Mouse (Mus musculus): Measurements from ENCODE around the gene Prps1l3.
"Not testable (repeated sequence)": the region's sequence is repeated elsewhere in the genome, so short reads cannot be mapped to it uniquely, and the experiment has no call there.

Gene Prps1l3

DNA sequence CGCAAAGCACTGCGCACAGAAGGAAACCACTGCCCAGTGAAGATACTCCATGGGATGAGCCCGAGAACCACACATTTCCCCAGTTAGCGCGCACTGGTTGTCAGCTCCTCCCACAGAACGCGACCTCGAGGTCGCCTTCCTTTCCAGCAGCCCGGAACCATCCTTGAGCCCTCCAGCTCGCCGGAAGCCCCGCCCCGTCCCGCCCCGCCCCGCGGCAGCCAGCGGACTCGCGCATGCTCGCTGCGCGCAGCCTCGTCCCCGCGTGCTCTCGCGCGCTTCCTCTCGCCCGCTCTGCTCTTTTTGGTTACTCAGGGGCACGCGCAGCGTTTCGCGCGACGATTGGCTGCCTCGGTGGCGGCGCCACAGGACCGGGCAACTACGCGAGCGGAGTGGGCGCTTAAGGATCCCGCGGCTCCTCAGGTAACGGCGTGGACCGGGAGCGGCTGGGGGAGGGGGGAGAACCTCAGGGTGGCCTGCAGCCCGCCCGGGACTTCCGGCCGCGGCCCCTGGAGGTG lies at the start of gene Prps1l3, which contains the start of gene Mipol1:
Gene Prps1l3 (plus strand): TSS at position 221 of the 515 bp plus-strand sequence.
Gene Mipol1 (plus strand): TSS at position 236 of the 515 bp plus-strand sequence.
- DNase-seq (ENCODE audit: low spot score): peak; percentile 85

DNA sequence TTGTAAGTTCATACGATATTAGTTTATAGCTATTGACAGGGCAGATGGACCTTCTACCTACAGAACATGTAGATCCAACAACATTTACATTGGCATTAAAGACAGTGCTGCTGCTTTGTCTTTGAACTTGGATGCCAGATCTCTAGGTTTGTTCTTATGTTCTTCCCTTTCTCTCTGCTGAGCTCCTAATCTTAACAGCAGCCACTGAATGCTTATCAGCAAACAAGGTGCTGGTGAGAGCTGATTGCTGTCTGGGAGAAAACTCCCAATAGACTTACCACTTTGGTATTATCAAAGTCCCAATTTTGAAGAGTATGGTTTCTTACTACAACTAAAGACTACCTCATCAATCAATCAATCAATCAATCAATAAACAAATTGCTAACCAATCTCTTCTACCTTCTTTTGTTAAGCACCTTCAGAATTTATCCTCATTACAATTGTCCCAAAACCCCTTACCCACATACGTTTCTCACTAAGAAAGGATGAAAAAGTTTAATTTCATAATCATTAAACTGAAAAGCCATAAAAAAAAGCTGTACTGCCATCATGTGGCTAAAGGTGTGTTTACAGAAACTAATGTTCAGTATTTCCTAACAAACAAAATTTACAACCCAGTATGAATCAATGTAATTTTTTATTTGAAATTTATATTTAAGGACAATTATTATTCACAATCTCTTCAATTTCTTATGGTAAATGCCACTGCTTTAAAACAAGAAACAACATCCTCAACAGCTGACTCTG lies 45.6 kb upstream of the Prps1l3 start:
- DNase-seq (ENCODE audit: low spot score): no peak

DNA sequence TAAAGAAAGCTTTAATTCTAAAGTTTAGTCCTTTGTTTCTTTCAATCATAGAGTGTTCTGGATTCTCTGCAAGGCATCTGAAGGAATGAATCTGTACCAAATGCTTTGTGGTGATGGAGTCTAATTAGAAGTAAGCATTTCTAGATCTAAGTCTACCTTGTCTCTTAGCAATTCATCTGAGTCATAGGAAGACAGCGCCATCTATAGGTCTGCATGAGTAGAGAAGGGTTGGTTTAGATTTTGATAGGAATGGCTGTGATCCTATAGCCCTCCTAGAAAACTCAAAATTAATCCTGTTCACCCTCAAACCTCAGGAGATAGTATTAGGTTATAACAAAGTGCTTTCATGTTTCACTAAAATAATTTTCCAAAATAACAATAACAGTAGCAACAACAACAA lies 44.7 kb upstream of the Prps1l3 start:
- no peak for DNase-seq (ENCODE audit: low spot score)

DNA sequence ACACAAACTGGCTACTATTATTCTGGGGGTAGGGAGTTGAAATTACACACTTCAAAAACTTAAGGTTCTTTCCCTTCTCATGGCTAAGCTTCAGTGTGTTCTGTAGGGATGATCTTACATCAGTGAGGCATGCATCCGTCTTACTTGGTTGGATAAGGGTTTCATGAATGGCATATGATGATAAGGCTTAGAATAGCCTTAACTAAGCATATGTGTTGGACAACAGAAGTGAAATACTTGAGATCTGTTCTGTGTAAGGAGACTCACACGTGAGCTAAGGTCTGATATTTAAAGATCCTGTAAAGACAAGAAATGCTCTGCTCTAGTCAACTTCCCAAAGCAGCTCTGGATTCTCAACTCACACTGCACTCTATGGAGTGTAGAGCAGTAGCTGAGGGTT lies 44.1 kb upstream of the Prps1l3 start:
- no peak for DNase-seq (ENCODE audit: low spot score)

DNA sequence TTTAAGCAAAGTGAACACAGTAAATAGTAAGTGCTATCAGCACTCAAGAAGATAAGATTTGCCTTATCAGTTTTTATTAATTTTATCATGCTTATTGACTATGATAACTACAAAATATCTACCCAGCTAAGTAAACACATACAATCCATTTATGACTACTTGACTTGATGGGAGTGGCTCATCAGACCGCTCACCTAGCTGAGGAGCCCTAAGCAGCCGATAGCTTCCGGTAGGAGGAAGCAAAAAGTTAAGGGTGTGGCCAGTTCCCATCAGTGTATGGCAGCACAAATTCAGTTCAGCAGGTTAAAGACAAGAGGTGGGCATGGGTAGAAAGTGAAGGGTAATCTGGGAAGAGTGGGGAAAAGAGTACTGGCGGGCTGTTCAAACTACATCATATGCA lies 43.2 kb upstream of the Prps1l3 start:
- no peak for DNase-seq (ENCODE audit: low spot score)

DNA sequence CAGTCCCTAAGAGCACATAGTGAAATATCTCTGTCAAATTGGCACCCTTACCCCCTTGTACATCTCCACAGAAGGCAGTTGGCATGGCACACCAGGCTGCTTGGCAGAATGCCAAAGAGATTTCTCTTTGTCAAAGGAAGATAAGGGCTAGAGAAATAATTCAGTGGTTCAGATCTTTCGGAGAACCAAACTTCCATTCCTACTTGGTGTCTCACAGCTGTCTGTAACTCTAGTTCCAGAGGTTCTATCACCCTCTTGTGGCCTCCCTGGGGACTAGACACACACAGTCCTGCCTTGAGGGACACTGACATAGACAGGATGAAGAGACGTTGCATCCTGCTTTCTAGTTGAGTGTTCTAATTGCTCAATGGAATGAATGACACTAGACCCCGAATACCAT lies 35.6 kb upstream of the Prps1l3 start:
- no peak for DNase-seq (ENCODE audit: low spot score)

DNA sequence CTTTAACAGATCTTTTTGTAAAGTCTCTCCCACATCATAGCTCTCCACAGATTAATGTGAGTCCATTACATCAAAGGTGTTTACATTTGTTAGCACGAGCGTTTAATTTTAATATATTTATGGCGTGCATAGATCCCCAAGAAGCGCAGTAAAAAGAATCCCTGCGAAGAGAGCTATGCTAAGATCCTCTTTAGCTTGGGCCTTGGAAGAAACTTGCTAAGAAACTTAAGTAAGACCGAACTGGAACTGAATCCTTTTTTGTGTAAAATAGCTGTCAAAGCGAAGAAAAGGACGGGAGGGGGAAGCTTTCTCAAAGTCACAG lies 34.0 kb upstream of the Prps1l3 start:
- DNase-seq (ENCODE audit: low spot score): no peak

DNA sequence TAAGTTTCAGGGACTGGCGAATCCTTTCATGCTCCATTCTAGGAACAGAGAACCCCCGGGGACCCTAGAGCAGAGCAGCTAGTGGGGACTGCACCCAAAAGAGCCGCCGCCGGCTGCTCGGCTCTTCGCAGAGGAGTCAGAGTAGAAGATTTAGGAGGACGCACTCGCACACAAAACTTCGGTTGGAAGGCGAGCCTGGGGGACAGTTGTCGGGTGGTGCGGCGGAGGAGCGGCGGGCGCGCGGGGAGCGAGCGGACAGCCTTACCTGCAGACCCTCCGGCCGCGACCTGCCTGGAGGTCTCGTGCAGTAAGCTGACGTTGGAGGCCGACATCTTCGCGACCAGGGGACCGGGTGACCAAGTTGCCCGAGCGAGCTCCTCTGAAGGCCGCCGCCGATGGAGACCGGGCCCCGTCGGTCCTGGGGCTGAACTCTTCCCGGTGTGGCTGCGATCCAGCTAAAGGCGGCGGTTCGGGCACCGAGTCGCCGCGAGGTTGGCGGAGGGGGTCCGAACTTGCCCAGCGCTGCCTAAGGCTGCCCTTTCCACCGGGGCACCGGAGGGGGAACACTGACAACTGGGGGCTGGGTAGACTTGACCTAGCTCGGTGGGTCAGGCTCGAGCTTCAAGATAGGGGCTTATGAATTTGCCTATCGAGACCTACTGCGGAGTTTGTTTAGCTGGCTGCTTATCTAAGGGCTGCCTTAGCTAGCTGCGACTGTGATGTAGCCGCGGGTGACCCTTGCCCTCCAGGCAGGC lies 33.4 kb upstream of the Prps1l3 start:
- peak; percentile 34 for DNase-seq (ENCODE audit: low spot score)

DNA sequence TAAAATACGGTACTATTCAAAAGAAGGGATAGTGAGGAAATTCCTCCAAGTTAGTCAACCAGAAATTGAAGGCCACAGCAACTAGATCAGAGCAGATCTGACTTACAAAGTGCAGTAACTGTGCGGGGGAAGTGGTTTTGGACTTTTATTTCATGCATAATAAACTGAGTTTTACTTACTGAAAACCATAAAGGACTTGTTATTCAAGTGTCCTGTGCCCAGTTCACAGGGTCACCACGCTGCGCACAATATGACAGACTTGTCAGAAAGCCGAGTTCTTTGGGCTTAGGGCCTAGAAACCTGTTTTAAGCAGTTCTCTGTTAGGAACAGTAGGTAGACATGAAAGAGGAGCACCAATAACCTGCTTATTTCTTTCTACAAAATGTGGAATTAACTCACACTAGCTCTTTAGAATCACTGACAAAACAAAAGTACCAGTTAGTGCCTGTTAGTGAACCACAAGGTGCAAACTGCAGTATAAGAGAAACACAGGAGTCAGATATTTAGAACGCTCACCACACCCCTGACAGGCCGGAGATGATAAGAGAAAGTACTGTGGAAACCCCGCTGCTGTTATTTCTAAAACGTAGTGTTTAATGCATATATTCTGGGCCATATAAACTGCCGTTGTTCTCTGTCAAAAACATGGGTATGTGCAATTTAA lies 32.7 kb upstream of the Prps1l3 start, which contains the start of gene Slc25a21:
Gene Slc25a21 (minus strand): TSS at position 110 of the 664 bp plus-strand sequence.
- no peak for DNase-seq (ENCODE audit: low spot score)

DNA sequence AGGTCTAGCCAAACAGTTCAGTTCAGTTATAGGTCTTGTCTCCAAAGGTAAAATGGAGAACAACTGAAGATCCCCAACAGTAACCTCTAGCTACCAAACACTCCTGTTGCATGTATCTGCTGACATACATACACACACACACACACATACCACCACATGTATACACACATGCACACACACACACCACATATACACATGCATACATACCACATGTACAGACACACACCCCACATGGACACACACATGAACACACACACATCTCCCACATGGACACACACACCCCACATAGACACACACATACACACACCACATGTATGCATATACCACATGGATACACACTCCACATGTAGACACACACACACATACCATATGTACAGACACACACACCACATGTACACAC lies 31.9 kb upstream of the Prps1l3 start:
- no peak for DNase-seq (ENCODE audit: low spot score)

DNA sequence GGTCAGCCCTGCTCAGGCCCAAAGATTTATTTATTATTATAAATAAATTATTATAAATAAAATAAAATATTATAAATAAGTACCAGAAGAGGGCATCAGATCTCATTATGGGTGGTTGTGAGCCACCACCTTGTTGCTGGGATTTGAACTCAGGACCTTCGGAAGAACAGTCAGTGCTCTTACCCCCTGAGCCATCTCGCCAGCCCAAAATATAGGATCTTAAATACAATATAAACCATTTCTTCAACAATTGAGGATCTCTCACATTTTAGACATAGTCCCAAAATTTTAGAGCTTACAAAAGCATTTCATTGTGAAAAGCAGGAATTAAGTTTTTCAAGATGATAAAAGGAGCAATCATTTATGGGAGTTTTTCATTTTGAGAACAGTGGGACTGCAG lies 30.8 kb upstream of the Prps1l3 start:
- DNase-seq (ENCODE audit: low spot score): no peak

DNA sequence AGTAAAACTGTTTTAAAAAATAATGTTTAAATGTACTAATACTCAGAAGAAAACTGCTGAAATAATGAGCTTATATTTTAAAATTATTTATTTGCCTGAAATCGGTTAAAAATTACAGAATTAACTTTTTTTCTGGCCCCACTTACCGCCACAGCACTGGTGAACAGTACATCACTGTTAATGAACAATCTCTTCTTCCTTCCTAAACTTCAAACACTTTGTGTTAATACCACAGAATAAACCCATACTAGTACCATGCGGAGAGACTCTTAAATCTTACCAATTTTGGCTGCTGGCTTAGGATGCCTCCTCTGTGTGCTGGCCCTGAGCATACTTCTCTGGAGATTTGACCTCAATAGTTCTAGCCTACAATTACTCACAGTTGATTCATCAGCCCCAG lies 28.3 kb upstream of the Prps1l3 start:
- no peak for DNase-seq (ENCODE audit: low spot score)

DNA sequence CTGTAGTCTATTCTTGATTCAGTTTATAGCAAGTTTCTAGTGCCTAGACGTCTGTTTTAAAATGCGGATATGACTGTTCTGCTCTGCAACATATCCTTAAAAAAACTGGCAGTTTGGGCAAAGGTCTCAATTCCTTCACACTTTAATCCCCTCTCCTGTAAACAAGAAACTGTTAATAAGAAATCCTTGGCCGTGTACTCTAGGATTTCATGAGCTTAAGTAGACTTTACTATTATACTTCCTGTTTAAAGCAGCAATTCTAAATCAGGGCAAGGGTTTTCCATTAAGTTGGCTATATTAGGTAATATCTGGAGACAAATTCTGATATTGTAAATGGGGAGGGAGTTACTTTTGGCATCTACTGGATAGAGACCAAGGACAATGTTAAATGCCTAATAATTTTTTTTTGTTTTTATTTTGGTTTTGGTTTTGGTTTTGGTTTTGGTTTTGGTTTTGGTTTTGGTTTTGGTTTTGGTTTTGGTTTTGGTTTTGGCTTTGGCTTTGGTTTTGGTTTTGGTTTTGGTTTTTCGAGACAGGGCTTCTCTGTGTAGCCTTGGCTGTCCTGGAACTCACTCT lies 25.8 kb upstream of the Prps1l3 start:
- no peak for DNase-seq (ENCODE audit: low spot score)

DNA sequence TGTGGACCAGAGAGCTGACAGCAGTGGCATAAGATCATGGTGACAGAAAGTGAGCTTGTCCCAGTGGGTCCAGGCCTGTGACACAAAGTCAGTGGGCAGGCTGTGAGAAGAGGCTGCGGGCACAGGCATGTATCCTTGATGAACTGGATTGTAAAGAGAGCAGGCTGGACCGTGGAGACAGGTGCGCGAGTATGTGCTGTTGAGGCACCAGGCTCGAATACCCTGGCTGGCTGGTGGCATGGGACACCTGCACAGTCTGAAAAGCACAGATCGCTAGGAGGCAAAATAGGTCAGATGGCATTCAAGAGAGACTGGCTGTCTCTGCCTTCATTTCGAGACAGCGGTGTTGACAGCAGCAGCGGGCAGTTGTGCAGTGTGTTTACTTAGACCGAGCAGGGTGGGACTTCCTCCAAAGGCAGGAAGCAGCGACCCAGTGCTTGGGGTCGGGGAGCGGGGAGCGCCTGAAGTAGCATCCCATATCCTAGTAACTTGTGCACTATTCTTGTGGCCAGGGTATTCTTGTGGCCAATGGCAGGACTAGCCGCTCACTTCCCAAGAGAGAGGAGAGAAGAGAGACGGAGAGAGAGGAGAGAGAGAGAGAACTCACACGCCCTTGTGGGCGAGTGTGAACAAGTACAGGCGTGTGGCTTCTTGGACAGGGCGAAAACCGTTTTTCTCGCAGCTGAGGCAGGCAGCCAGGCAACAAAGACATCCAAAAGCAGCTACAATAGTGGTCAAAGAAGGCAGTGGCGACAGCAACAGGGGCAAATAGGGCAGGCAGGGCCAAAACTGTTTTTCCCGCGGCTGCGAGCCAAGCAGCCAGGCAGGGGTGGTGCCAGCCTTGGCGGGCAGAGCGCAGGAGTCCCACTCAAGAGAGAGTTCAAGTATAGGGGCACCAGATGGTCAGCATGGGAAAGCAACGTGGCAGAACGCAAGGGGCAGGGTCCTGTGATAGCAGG lies 18.6 kb upstream of the Prps1l3 start:
- DNase-seq (ENCODE audit: low spot score): peak; percentile 43

DNA sequence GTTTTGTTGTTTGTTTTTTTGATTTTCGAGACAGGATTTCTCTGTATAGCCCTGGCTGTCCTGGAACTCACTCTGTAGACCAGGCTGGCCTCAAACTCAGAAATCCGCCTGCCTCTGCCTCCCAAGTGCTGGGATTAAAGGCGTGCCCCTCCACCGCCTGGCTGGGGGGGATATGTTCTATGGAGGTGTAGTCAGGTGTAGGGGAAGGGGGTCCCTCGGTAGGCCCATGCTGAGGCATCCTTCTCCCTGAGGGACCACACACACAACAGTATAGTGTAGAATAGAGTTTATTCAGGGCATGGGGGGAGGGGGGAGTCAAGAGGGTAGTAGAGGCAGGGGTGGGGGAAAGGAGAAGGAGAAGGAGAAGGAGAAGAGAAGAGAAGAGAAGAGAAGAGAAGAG lies 17.7 kb upstream of the Prps1l3 start:
- DNase-seq (ENCODE audit: low spot score): not testable (repeated sequence)

DNA sequence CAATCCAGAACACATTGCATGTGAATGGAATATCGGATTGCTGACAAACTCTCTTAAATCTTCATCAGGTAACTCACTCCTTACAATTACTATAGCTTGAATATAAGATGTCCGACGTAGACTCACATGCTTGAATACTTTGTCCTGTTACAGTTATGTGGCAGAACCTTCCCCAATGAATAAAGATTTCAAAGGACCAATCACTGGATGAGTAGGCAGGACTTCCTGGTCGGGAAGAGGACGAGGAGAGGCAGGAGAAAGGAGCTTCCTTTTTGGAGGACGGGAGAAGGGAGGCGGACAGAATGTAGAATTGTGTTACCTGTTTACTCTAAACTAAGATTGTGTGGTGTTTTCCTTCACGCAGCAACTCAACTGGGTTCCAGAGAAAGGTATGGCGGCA lies 3.8 kb upstream of the Prps1l3 start:
- DNase-seq (ENCODE audit: low spot score): no peak

DNA sequence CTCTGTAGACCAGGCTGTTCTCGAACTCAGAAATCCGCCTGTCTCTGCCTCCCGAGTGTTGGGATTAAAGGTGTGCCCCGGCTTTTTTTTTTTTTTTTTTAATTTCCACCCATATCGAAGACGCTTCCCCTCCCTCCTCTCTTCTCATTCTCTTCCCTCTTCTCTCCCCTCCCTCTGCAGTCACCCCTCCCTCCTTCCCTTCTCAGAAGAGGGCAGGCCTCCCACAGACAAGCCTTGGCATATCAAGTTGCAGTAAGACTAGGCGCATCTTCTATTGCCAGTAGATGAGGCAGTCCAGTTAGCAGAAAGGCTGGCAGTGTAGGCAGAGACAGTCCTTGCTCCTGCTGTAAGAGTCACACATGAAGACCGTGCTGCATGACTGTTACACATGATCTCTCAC lies 2.4 kb upstream of the Prps1l3 start:
- no peak for DNase-seq (ENCODE audit: low spot score)

DNA sequence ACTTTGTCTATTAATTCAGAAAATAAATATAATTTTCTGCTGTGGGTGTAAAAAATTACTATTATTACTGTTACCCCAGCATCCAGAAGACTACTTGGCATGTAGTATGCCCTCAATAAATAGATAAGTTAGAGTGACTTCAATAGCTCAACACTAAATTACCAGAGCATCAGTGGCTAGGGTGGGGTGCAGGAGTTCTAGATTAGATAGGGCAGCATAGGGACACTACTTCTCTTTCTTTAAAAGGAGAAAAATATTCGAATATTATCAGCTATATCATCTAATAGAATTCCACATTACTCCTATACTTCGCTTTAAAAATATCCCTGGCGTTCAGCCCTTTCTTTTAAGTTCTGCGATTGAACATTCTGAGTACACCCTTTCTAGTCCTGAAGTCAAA lies 509 bp upstream of the Prps1l3 start:
- DNase-seq (ENCODE audit: low spot score): no peak

DNA sequence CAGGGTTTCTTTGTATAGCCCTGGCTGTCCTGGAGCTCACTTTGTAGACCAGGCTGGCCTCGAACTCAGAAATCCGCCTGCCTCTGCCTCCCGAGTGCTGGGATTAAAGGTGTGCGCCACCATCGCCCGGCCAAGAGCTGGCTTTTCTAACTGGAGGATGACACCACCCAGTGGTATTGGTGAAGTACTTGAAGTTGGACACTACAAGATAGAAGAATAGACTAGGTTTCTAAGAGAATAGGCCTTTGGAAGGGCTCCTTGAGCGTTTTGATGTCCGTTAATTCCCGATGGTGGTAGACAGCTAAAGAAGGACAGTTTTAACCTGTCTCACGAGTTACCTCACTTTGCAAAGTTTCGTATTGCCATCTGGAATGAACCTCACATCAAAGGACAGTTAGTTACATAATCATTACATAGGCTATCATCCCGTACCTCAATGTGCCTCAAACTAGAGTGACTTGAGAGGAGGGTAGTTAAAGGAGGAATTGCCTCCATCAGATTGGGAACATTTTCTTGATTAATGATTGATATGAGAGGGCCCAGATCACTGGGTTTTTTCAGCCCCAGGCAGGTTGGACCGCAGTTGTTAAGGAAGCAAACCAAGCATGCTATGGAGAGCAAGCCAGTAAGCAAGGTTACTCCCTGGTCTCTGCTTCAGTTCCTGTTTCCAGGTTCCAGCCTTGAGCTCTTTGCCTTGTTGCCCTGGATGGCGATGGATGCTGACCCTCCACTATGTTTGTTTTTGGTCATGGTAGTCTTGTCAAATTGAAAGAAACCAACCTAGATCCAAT lies 1.1 kb downstream of the Prps1l3 start:
- DNase-seq (ENCODE audit: low spot score): no peak

DNA sequence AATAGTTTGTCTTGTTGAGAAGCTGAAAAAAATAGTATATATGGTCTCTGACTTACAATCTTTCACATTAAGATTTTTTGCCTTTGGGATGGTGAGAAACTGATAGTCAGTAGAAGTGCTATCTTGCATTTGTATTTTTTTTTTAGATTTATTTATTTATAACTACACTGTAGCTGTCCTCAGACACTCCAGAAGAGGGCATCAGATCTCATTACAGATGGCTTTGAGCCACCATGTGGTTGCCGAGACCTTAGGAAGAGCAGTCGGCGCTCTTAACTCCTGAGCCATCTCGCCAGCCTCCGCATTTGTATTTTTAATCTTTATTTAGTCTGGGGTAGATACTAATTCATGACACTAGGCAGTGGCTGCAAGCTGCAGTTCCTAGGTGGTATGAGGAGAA lies 3.2 kb downstream of the Prps1l3 start:
- DNase-seq (ENCODE audit: low spot score): no peak
